Mouse (Mus musculus) common myeloid progenitor, adult 5-6 weeks (primary cell): ENCODE measurements around the gene Xylb. TPM values are rescaled to one million over a fixed set of nuclear protein-coding genes. Genes with fewer than 3 reads are reported as not detected.
"Not testable (repeated sequence)": the region's sequence is repeated elsewhere in the genome, so short reads cannot be mapped to it uniquely, and the experiment has no call there.

Source experiments
- ATAC-seq: replicated peaks from 2 replicates; pipeline ENCODE4 v1.8.0; 2016; ENCODE audit warnings: low read depth, mild to moderate bottlenecking, moderate TSS enrichment, inconsistent platforms; ENCODE audit not compliant: poor library complexity, severe bottlenecking
- total RNA-seq: library from RNA; stranded (forward); fragments of 200-1000, 187-1606 nt; gene quantifications from 2 replicates; pipeline ENCODE4 v1.2.3, GENCODE M21; 2017

Xylb gene
- total RNA-seq, 1 experiment from 2014 or later, result 5.3 TPM

- no peak for ATAC-seq
Measured at GRCm38 (mm10) chr9:119340212-119340580, 17.0 kb upstream of the Xylb start.

DNA sequence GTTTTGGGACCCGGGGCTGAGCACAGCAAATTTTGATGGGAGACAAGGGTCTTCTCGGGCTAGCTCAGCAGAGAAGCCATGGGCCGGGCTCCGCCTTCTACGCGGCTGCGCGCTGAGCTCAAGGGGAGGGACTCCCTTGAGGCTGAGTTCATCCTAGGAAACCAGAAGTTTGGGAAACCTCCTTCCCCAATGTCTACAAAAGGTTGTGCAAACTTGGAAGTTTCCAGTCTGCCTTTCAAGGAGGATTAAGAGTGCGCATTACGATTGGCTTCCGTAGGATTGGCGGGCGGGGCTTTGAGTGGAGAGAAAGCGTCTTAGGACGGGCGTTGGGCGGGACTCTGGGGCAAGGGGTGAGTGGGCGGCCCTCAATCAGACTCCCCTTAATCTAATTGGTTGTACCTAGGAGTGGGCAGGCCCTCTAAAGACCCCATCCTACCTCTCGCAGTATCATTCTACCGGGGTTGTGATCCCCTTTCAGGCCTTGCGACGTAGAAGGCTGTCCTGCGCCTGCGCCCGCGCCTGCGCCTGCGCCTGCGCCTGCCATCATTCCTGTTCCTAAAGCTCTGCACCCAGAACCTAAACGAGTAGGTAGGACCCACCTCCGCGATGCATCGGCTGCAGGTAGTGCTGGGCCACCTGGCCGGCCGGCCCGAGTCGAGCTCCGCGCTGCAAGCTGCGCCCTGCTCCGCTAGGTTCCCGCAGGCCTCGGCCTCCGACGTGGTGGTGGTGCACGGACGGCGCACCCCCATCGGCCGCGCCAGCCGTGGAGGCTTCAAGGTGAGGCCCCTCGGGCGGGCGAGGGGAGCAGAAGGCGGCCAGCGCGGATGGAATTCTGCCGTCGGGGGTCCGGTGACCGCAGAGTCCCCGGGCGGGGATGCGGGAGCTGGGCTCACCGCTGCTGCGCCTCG lies 16.0 kb upstream of the Xylb start, which contains the start of gene Myd88:
Myd88 (minus strand) TSS at position 503 of the 908 bp plus-strand sequence.
- peak; percentile 92 for ATAC-seq

DNA sequence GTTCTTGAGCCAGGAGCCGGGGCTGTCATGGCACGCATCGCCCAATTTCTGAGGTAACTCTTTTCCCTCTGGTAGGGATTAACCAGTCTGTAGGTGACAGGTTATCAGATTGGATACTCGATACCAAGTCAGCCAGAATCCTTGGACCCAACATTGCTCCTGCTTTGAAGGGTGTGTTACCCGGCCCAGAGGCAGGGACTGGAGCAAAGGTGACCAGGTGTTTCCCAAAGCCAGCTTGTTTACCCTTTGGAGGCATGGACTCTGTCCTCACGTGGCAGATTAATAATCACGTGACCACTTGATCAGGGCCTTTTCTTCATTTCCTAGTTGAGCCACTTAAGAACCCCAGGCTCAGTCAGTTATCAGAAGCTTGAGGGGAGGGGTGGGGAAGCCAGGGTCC lies 14.5 kb upstream of the Xylb start:
- no peak for ATAC-seq

DNA sequence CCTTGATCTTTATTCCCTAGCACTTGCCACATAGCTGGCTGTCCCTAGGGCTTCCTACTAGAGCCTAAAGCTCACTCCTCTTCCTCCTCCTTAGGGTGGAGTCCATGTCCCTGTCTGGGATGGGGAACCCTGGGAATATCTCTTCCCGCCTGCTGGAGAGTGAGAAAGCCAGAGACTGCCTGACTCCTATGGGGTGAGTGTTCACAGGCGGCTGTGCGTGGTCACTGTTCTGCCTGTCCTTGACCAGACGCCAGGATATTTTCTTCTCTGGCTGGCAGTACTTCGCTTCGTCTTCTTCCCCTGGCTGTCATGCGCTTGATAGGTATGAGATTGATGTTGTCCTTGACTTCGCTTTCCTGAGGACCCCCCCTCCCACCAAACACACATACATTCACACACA lies 10.8 kb upstream of the Xylb start:
- no peak for ATAC-seq

- no peak for ATAC-seq
Measured at GRCm38 (mm10) chr9:119350531-119350930, 6.7 kb upstream of the Xylb start.

- ATAC-seq, result no peak
Measured at GRCm38 (mm10) chr9:119350947-119351705, 6.1 kb upstream of the Xylb start.

- ATAC-seq, result peak; percentile 98
Measured at GRCm38 (mm10) chr9:119352060-119352459, 5.1 kb upstream of the Xylb start.

DNA sequence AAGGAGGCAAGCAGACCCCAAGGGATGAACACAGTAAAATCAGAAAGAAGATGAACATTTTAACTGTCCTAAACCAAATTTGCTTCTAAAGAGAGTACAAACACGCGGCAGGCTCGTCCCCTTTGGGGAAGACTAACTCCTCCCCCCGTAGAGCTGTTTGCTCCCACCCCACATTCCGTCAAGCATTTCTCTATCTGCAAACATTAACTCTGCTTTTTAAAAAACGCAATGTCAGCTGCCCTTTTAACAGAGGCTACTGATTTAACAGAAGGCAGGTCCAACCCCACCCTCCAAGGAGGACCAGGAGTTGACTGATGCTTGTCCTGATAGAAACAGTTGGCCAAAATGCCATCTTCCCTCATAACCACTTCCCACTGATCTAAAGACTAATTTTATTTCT lies 3.3 kb upstream of the Xylb start:
- ATAC-seq, result no peak

GRCm38 (mm10) chr9:119355943-119356342 lies 1.2 kb upstream of the Xylb start:
- no peak for ATAC-seq

- no peak for ATAC-seq
Measured at GRCm38 (mm10) chr9:119358058-119358429, 863 bp downstream of the Xylb start.

DNA sequence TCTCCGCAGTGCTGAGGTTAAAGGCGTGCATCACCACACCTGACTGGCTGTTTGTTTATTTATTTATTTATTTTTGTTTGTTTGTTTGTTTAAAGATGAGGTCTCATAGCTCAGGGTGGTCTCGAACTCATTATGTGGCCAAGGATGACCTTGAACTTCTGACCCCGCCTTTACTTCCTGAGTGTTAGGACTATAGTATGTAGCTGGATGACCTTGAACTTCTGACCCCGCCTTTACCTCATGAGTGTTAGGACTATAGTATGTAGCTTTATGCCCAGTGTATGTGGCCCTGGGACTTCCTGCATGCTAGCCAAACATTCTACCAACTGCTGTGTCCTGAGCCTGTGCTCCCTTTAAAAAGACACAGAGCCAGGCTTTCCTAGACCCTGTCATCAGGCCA lies 4.2 kb downstream of the Xylb start:
- ATAC-seq, result no peak

- ATAC-seq, result no peak
Measured at GRCm38 (mm10) chr9:119363229-119363628, 6.0 kb downstream of the Xylb start.

DNA sequence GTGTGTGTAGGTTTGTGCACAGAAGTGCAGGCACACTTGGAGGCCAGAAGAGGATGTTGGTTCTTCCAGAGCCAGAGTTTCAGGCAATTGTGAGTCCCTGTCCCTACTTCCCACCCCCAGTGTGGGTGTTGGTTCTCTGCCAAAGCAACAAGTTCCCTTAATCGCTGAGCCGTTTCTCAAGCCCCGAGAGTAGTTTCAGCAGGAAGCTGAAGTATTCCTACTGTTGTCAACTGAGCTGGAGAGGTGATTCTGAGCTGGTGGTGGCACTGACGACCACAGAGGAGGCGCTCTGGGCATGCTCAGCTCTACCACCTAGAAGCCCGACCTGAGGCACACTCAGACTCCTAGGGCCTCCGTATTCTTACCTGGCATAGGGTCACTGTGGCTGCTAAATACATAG lies 8.1 kb downstream of the Xylb start, which contains the start of gene Slc22a14:
Slc22a14 (minus strand) TSS at position 270 of the 400 bp plus-strand sequence.
- ATAC-seq, result peak; percentile 83

GRCm38 (mm10) chr9:119368367-119368766 lies 11.2 kb downstream of the Xylb start:
- ATAC-seq, result no peak

GRCm38 (mm10) chr9:119370770-119371169 lies 13.6 kb downstream of the Xylb start:
- not testable (repeated sequence) for ATAC-seq

DNA sequence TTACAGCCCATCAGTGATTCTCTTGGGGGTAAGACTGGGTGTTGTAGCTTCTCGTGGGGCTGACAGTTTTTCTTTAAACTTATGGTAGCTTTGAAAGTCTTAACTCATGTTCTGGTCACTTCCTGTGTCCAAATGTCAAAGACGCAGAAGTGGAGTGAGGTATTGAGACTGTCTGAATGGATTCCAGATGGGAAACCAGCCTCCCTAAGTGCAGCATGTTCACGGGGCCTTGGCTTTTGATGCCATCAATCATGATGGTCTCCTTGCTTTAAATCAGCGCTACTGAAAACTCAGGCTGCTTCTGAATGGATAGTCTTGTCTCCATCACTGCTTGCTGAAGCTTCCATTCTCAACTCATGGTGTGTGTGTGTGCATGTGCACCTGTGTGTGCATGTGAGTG lies 14.1 kb downstream of the Xylb start:
- no peak for ATAC-seq

GRCm38 (mm10) chr9:119375008-119375407 lies 17.8 kb downstream of the Xylb start:
- no peak for ATAC-seq

GRCm38 (mm10) chr9:119375556-119375955 lies 18.4 kb downstream of the Xylb start:
- no peak for ATAC-seq

DNA sequence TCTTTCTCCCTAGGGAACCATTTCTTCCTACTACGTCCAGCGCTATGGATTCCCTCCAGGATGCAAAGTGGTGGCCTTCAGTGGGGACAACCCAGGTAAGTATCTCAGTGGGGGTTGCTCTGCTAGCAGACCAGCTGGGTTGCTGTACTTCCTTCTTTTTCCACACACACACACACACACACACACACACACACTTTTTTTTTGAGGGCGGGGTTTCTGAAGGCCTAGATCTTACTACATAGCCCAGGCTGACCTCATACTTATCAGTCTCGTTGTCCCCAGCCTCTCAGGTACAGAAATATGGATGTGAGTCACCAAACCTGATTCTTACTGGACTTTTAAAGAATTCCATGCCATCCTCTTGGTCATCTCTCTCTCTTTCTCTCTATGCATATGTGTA lies 21.1 kb downstream of the Xylb start:
- ATAC-seq, result peak; percentile 42; the same call in 1 of the 2 replicates

- no peak for ATAC-seq
Measured at GRCm38 (mm10) chr9:119382603-119383002, 25.4 kb downstream of the Xylb start.

- ATAC-seq, result peak; percentile 62; the same call in 1 of the 2 replicates
Measured at GRCm38 (mm10) chr9:119388956-119389355, 31.8 kb downstream of the Xylb start.
